Mouse (Mus musculus): ENCODE results near the gene Umodl1. TPM values are rescaled to one million over a fixed set of nuclear protein-coding genes. Genes with fewer than 3 reads are reported as not detected.

Gene Umodl1
- polyA plus RNA-seq, 1 experiment from 2014 or later = 0.20 TPM

GRCm38 (mm10) chr17:30950780-30951179, 3.7 kb upstream of the Umodl1 start:
- no peak for ATAC-seq (ENCODE audit: insufficient number of reproducible peaks, insufficient read depth, low FRiP score, low TSS enrichment)
- Histone ChIP-seq H3K9ac (no peak overlapping the region), H3K9me3 (no peaks in the 10 kb centered on the region), H3K27me3 (no peaks in the 10 kb centered on the region), H3K4me3 (no peak overlapping the region), H3K4me1 (no peaks in the 10 kb centered on the region), H3K36me3 (no peaks in the 10 kb centered on the region), H3K27ac (no peak overlapping the region), H3K4me2 (replicated peaks) (no peak overlapping the region)
- WGBS = 8% methylated on average over 7 of the region's 7 CpGs

GRCm38 (mm10) chr17:30951600-30951999, 2.8 kb upstream of the Umodl1 start:
- Histone ChIP-seq H3K27ac (no peak overlapping the region), H3K9me3 (no peaks in the 10 kb centered on the region), H3K4me1 (no peaks in the 10 kb centered on the region), H3K27me3 (no peaks in the 10 kb centered on the region), H3K9ac (no peak overlapping the region), H3K4me3 (no peak overlapping the region), H3K36me3 (no peaks in the 10 kb centered on the region), H3K4me2 (replicated peaks) (no peak overlapping the region)
- ATAC-seq (ENCODE audit: insufficient number of reproducible peaks, insufficient read depth, low FRiP score, low TSS enrichment) = no peak
- WGBS = 77% methylated on average over 8 of the region's 8 CpGs

GRCm38 (mm10) chr17:30961936-30962592, 7.6 kb downstream of the Umodl1 start:
- H3K9me3 ChIP-seq = no peaks in the 10 kb centered on the region
- no peaks in the 10 kb centered on the region for H3K27me3 ChIP-seq
- ATAC-seq (ENCODE audit: insufficient number of reproducible peaks, insufficient read depth, low FRiP score, low TSS enrichment) = no peak
- H3K4me1 ChIP-seq = no peaks in the 10 kb centered on the region
- H3K9ac ChIP-seq = no peak overlapping the region
- no peaks in the 10 kb centered on the region for H3K36me3 ChIP-seq
- no peak overlapping the region for H3K4me3 ChIP-seq
- no peak overlapping the region for H3K4me2 ChIP-seq (replicated peaks)
- no peak overlapping the region for H3K27ac ChIP-seq
- WGBS = 66% methylated on average over 7 of the region's 7 CpGs

- H3K27ac ChIP-seq = no peak overlapping the region
- no peaks in the 10 kb centered on the region for H3K27me3 ChIP-seq
- 51% methylated on average over 2 of the region's 2 CpGs for WGBS
- H3K9ac ChIP-seq = no peak overlapping the region
- no peak overlapping the region for H3K4me3 ChIP-seq
- H3K4me2 ChIP-seq (replicated peaks) = no peak overlapping the region
- no peaks in the 10 kb centered on the region for H3K4me1 ChIP-seq
- no peak for ATAC-seq (ENCODE audit: insufficient number of reproducible peaks, insufficient read depth, low FRiP score, low TSS enrichment)
- no peaks in the 10 kb centered on the region for H3K36me3 ChIP-seq
- no peaks in the 10 kb centered on the region for H3K9me3 ChIP-seq
These were observed 8.4 kb downstream of the Umodl1 start for GRCm38 (mm10) chr17:30962880-30963279.

GRCm38 (mm10) chr17:30969983-30970382, 15.5 kb downstream of the Umodl1 start:
- no peak overlapping the region for H3K4me3 ChIP-seq

GRCm38 (mm10) chr17:30971877-30972276, 17.4 kb downstream of the Umodl1 start:
- ATAC-seq (ENCODE audit: insufficient number of reproducible peaks, insufficient read depth, low FRiP score, low TSS enrichment) = no peak
- Histone ChIP-seq H3K27ac (no peak overlapping the region), H3K27me3 (no peaks in the 10 kb centered on the region), H3K4me3 (no peak overlapping the region), H3K36me3 (no peaks in the 10 kb centered on the region), H3K4me1 (no peaks in the 10 kb centered on the region), H3K9ac (no peak overlapping the region), H3K9me3 (no peaks in the 10 kb centered on the region), H3K4me2 (replicated peaks) (no peak overlapping the region)
- WGBS = 91% methylated on average over 7 of the region's 7 CpGs

More at GRCm38 (mm10) chr17:30969983-30970382, 15.5 kb downstream of the Umodl1 start:
- Histone ChIP-seq H3K27ac (no peak overlapping the region), H3K27me3 (no peaks in the 10 kb centered on the region), H3K9me3 (no peaks in the 10 kb centered on the region), H3K4me1 (no peaks in the 10 kb centered on the region), H3K9ac (no peak overlapping the region), H3K36me3 (no peaks in the 10 kb centered on the region), H3K4me2 (replicated peaks) (no peak overlapping the region)
- ATAC-seq (ENCODE audit: insufficient number of reproducible peaks, insufficient read depth, low FRiP score, low TSS enrichment) = no peak
- 40% methylated on average over 4 of the region's 4 CpGs for WGBS

GRCm38 (mm10) chr17:30973332-30973731, 18.9 kb downstream of the Umodl1 start:
- Histone ChIP-seq H3K9me3 (no peaks in the 10 kb centered on the region), H3K4me2 (replicated peaks) (no peak overlapping the region), H3K9ac (no peak overlapping the region), H3K4me1 (no peaks in the 10 kb centered on the region), H3K27me3 (no peaks in the 10 kb centered on the region), H3K27ac (no peak overlapping the region), H3K36me3 (no peaks in the 10 kb centered on the region), H3K4me3 (no peak overlapping the region)
- no peak for ATAC-seq (ENCODE audit: insufficient number of reproducible peaks, insufficient read depth, low FRiP score, low TSS enrichment)
- WGBS = 77% methylated on average over 6 of the region's 6 CpGs

GRCm38 (mm10) chr17:30977290-30977689, 22.9 kb downstream of the Umodl1 start:
- no peak overlapping the region for H3K27ac ChIP-seq
- H3K4me3 ChIP-seq = no peak overlapping the region
- no peak for ATAC-seq (ENCODE audit: insufficient number of reproducible peaks, insufficient read depth, low FRiP score, low TSS enrichment)
- no peaks in the 10 kb centered on the region for H3K4me1 ChIP-seq
- no peaks in the 10 kb centered on the region for H3K9me3 ChIP-seq
- no peaks in the 10 kb centered on the region for H3K27me3 ChIP-seq
- H3K9ac ChIP-seq = no peak overlapping the region
- no peak overlapping the region for H3K4me2 ChIP-seq (replicated peaks)
- H3K36me3 ChIP-seq = no peaks in the 10 kb centered on the region
- WGBS = 79% methylated on average over 2 of the region's 2 CpGs

GRCm38 (mm10) chr17:30978556-30978955, 24.1 kb downstream of the Umodl1 start:
- no peaks in the 10 kb centered on the region for H3K9me3 ChIP-seq
- no peak overlapping the region for H3K4me3 ChIP-seq
- no peak overlapping the region for H3K9ac ChIP-seq
- ATAC-seq (ENCODE audit: insufficient number of reproducible peaks, insufficient read depth, low FRiP score, low TSS enrichment) = no peak
- H3K4me2 ChIP-seq (replicated peaks) = no peak overlapping the region
- H3K4me1 ChIP-seq = no peaks in the 10 kb centered on the region
- H3K27me3 ChIP-seq = no peaks in the 10 kb centered on the region
- WGBS = 71% methylated on average over 10 of the region's 10 CpGs
- H3K36me3 ChIP-seq = no peaks in the 10 kb centered on the region
- no peak overlapping the region for H3K27ac ChIP-seq

GRCm38 (mm10) chr17:30983521-30983920, 29.1 kb downstream of the Umodl1 start:
- Histone ChIP-seq H3K4me3 (no peak overlapping the region), H3K4me1 (no peaks in the 10 kb centered on the region), H3K9me3 (no peaks in the 10 kb centered on the region), H3K36me3 (no peaks in the 10 kb centered on the region), H3K4me2 (replicated peaks) (no peak overlapping the region), H3K27me3 (no peaks in the 10 kb centered on the region), H3K9ac (no peak overlapping the region), H3K27ac (no peak overlapping the region)
- ATAC-seq (ENCODE audit: insufficient number of reproducible peaks, insufficient read depth, low FRiP score, low TSS enrichment) = no peak
- WGBS = 83% methylated on average over 4 of the region's 4 CpGs

- Histone ChIP-seq H3K9me3 (no peaks in the 10 kb centered on the region), H3K4me1 (no peaks in the 10 kb centered on the region), H3K27me3 (no peaks in the 10 kb centered on the region), H3K4me2 (replicated peaks) (no peak overlapping the region), H3K27ac (no peak overlapping the region), H3K4me3 (no peak overlapping the region), H3K36me3 (no peaks in the 10 kb centered on the region), H3K9ac (no peak overlapping the region)
- WGBS = 63% methylated on average over 10 of the region's 10 CpGs
- ATAC-seq (ENCODE audit: insufficient number of reproducible peaks, insufficient read depth, low FRiP score, low TSS enrichment) = no peak
These were observed 35.8 kb downstream of the Umodl1 start for GRCm38 (mm10) chr17:30990254-30990653.

- H3K27ac ChIP-seq = no peak overlapping the region
These were observed 41.9 kb downstream of the Umodl1 start for GRCm38 (mm10) chr17:30996296-30996695.

More at GRCm38 (mm10) chr17:30996296-30996695, 41.9 kb downstream of the Umodl1 start:
- WGBS = 76% methylated on average over 5 of the region's 5 CpGs
- H3K4me1 ChIP-seq = peaks cover 7% of the 10 kb centered on the region
- no peak for ATAC-seq (ENCODE audit: insufficient number of reproducible peaks, insufficient read depth, low FRiP score, low TSS enrichment)
- no peaks in the 10 kb centered on the region for H3K36me3 ChIP-seq
- no peak overlapping the region for H3K9ac ChIP-seq
- H3K4me2 ChIP-seq (replicated peaks) = no peak overlapping the region
- H3K9me3 ChIP-seq = no peaks in the 10 kb centered on the region
- H3K27me3 ChIP-seq = no peaks in the 10 kb centered on the region
- H3K4me3 ChIP-seq = no peak overlapping the region

Measured in embryonic facial prominence, embryonic 12.5 days (tissue).